Mouse (Mus musculus) brain, adult 2 months (tissue): ENCODE data around the gene Zfp668.
A peak's percentile ranks its signal among the peaks of the same experiment; 100 is the strongest.
"Not testable (repeated sequence)": the region's sequence is repeated elsewhere in the genome, so short reads cannot be mapped to it uniquely, and the experiment has no call there.

ENCODE experiments used
- DNase-seq: peaks from one replicate; pipeline ENCODE4 v3.0.0; 2011; ENCODE audit warnings: low read depth, low spot score

Gene Zfp668

DNA sequence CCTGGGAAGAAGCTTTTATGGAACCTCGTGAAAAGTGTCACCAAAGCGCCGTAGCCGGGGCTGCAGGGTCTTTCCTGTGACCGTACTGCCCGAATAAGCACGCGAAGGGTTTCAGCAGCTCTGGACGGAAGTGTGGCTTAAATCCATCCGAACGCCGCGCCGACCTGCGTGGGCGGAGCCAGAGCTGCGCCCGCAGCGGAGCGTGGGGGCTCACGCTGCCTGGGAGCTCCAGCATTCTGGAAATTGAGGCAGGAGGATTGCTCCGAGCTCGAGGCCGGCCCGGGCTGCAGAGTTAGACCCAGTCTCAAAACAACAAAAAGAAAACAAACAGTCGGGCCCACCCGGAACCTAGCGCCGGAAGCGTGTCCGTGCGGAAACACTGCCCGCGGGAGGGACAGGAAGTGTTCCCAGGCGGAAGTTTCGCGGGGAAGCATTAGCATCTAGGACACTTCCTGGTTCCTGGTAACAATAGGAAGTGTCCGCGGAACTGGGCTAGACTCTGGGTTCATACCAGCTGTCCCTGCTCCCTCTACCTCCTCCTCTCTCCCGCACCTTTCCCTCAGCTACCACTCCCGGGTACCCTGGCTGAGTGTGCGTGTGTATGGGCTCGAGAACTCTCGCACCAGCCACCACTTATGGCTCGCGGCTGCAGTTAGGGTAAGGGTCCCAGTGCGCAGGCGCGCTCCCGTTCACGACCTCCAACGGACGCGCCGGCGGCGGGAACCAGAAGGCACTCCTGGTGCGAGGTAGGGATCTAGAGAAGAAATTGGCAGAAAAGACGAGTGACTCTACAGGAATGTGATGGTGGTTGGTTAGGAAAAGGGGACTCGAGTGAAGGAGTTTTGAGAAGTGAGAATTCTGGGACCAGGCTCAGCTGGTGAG, at the start of gene Zfp668:
TSS of gene Zfp668 (minus strand) at position 362 of the 882 bp plus-strand sequence.
- peak; percentile 99 for DNase-seq

DNA sequence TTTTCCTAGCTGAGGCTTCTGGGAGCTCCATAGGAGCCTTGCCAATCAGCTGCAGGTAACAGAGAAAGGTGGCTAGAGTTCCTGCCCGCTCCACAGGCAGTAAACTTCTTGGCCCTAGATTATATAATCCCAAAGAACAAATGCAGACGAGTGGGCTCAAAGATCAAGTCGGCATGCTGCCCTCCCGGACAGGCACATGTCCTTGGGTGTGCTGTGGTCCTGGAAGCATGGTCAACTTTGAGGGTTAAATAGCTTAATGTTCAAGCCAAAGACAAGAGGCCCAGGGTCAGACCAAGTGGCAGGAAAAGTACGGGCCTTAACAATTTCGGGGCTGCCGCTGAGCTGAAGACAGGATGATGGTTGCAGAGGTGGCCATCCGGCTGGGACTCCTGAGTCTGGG, 49.4 kb upstream of the Zfp668 start:
- no peak for DNase-seq

DNA sequence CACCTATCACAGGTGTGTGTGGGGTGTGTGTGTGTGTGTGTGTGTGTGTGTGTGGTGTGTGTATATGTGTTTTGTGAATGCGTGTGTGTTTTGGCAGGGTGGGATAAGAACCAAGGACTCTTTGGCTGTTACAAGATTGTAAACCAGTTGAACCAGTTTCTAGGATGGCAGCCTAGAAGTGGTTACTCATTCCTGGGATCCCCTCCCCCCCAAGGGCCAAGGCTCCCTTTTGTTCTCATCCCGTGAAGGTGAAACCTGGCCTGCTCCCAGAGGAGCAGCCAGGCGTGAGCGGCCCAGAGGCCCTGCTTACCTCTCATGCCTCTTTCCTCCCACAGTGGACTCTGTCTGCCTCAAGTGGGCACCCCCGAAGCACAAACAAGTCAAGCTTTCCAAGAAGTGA, 48.6 kb upstream of the Zfp668 start:
- no peak for DNase-seq

DNA sequence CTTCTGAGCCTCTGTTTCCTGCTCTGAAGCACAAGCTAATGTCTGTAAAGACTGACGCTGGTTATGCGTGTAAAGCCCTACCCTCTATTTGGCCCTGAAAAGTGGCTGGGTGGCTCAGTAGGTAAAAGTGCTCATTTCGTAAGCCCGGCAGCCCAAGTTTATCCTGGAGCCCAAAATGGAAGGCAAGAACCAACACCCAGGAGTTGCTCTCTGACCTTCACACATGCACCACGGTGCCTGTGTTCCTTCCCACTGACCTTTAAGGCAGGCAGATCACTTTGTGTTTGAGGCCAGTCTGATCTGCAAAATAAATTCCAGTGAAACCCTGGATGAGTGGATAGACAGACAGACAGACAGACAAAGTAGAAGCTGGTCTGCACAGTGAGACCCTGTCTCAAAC, 47.1 kb upstream of the Zfp668 start:
- DNase-seq, result no peak

DNA sequence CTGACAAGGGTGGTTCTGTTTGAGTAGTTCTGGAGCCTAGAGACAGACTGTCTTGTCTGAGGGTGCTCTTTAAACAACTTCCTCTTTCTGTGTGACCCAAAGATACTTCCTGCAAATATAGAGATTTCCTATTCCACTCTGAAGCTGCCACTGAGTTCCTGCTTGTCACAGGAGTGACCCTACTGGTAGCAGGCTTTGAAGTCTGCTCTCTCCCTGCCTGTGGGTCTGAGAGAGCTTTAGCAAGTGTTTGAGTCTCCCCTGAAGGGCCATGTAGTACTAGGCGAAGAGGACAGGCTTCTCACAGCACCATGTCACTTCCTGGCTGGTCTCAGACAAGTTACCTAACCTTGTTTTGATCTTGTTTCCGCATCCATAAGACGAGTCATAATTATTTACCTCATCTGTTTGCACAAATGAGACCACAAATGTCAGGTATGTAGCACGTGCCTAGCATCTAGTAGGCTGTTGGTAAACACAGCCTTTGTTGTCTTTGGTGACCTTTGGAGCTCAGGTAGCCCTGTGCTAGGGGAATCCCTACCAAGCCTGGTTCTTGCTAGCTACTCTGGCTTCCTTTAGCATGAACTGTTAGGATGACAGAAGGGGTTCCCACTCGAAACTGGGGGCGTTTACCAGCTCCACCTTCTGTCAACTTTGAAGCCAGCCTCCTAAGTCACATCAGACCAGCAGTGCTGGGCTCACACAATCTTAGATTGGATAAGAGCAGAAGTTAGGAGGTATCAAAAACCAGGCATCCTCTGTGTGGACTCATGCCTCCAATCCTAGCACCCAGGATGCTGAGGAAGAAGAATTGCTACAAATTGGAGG, 46.0 kb upstream of the Zfp668 start:
- DNase-seq, result peak; percentile 61

DNA sequence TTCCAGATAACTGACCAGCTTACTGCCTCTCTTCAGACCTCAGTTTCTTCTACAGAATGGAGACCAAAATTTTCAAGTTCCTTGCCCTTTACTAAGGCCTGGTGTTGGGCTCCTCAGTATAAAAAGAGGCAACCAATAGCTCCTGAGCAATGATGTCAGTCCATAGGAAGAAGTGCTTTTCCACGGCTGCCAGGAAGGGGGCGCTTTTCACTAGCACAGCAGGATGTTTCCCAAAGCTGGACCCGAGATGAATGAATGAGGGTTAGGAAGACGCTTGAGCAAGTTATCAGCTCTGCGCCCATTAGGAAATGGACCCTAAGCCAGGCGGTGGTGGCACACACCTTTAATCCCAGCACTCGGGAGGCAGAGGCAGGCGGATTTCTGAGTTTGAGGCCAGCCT, 44.9 kb upstream of the Zfp668 start:
- DNase-seq, result peak; percentile 45

- DNase-seq, result no peak
Observed at GRCm38 (mm10) chr7:127919290-127919689, 42.7 kb upstream of the Zfp668 start.

DNA sequence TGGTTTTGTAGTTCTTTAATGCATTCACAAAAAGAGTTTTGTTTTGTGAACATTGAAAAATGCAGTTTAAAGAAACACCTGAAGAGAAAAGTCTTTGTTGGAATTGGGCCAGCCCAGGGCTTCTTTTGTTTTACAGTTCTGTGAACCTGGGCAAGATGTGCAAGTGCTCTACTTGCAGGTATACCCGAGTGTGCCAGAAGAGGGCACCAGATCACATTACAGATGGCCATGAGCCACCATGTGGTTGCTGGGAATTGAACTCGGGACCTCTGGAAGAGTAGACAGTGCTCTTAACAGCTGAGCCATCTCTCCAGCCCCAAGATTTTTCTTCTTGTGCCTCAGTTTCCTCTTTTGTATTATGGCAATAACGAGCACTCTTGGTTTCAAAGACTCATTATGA, 41.6 kb upstream of the Zfp668 start:
- peak; percentile 63 for DNase-seq

DNA sequence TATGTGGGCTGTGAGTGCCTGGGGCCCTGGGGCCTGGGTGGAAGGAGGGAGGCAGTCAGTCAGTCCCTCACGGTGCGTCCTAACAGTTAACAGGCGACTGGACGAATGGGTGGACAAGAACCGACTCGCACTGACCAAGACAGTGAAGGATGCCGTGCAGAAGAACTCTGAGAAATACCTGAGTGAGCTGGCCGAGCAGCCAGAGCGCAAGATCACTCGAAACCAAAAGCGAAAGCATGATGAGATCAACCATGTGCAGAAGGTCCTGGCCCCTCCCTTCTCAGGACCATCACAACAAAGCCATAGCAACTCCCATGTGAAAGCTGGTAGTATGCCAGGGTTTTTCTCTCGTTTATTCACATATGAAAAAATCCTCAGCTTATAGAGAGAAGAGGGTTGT, 38.7 kb upstream of the Zfp668 start:
- DNase-seq, result no peak

GRCm38 (mm10) chr7:127912938-127913337, 36.3 kb upstream of the Zfp668 start:
- no peak for DNase-seq

DNA sequence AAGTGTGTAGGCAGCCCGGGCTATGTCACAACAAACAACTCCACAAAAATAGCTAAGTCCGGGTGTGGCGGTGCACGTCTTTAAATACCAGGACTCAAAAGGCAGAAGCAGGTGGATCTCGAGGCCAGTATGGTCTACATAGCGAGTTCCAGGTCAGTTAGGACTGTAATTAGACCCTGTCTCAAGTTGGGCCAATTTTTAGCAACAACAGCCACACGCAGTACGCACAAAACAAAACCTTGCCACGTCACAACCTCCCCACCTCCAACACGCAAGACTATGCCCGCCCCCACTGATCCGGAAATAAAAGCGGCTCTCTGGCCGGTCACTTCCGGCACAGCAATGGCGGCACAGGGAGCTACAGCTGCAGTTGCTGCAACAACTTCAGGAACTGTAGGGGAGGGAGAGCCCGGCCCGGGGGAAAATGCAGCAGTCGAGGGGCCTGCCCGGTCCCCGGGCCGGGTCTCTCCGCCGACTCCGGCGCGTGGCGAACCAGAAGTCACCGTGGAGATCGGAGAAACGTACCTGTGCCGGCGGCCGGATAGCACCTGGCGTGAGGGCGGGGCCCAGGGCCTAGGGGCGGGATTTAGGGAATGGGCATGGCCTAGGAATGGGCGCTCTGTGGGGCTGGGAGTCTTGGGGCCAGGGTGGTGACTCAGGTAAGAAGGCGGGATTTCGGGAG, 35.7 kb upstream of the Zfp668 start, which contains the start of gene Kat8:
TSS of gene Kat8 (plus strand) at position 327 of the 682 bp plus-strand sequence.
- peak; percentile 98 for DNase-seq

- DNase-seq, result no peak
Observed at GRCm38 (mm10) chr7:127908656-127909055, 32.0 kb upstream of the Zfp668 start.

DNA sequence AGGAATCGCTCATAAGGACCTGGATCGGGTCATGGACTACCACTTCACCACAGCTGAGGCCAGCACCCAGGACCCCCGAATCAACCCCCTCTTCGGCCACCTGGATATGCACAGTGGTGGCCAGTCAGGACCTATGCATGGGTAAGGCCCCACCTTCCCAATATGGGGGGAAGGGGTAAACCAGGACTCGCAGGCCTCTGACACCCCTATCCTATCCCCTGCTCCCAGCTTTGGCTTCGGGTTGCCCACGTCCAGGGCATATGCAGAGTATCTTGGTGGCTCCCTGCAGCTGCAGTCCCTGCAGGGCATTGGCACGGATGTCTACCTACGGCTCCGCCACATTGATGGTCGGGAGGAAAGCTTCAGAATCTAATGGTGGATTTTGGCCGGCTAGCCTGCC, 31.3 kb upstream of the Zfp668 start:
- no peak for DNase-seq

DNA sequence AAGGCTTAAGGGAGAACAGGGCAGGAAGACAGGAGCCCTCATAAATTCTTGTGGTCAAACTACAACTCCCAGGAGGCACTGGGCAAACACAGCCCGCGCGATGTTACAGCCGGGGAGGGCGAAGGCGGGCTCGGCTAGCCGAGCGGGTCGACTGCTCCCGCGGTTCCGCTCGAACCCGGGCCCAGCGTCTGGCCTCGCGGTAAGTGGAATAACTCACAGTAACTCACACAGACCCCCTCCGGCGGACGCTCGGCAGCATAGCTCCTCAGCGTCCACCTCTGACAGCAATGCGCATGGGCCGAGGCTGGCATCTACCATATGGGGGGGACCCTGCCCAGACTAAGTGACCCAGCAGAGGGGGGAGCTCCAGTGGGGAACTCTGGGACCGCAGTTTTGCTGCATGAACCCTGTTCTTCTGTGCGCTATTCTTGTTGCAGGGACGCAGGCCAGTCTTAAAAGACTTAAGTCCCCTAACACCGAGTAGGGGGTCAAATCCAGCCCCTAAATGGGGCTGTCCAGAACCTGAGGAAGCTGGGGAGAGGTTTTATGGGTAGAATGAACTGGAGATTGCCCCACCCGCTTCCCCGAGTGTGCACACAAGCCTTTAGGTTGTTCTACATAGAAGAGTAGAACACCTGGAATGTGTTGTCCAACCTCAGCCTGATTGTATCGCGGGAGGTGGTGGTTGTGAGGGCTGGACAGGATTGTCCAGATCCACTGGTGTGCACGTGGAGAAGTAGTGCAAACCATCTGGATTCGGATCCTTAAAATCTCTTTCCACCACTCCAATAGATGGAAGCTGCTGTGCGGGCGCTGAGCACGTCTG, 27.6 kb upstream of the Zfp668 start, which contains the start of gene Bckdk:
TSS of gene Bckdk (plus strand) at position 112 of the 826 bp plus-strand sequence.
- peak; percentile 89 for DNase-seq

DNA sequence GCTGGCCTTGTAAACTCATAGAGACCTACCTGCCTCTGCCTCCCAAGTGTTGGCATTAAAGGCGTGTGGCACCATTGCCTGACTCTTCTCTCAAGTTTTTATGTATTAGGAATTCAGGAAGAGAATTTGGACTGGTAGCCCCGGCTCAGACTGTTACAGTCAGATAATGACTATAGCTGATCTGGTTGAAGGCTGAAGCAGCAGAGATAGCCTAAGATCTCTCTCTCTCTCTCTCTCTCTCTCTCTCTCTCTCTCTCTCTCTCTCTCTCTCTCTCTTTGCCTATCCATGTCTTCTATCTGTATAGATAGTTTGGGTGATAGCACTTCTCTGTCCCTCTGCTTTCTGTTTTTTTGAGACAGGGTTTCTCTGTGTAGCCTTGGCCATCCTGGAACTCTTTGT, 25.1 kb upstream of the Zfp668 start:
- DNase-seq, result no peak

DNA sequence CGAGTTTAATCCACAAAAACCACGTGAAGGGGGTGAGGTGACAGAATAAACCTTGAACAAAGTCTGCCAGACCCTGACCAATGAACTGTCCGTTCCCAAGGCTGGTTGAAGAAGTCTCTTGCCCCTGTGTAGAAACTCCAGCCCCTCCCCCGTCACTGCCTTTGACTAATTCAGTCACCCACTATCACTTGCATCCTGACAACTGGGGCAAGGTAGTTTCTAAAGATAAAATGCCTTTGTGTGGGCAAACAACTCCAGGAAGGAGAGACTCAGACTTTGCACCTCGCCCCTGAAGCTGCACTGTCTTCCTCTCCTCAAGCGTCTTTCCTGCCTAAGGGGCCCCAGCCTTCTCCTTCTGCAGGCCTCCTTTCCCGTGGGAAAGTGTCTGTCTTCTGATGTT, 23.4 kb upstream of the Zfp668 start:
- DNase-seq, result peak; percentile 31

DNA sequence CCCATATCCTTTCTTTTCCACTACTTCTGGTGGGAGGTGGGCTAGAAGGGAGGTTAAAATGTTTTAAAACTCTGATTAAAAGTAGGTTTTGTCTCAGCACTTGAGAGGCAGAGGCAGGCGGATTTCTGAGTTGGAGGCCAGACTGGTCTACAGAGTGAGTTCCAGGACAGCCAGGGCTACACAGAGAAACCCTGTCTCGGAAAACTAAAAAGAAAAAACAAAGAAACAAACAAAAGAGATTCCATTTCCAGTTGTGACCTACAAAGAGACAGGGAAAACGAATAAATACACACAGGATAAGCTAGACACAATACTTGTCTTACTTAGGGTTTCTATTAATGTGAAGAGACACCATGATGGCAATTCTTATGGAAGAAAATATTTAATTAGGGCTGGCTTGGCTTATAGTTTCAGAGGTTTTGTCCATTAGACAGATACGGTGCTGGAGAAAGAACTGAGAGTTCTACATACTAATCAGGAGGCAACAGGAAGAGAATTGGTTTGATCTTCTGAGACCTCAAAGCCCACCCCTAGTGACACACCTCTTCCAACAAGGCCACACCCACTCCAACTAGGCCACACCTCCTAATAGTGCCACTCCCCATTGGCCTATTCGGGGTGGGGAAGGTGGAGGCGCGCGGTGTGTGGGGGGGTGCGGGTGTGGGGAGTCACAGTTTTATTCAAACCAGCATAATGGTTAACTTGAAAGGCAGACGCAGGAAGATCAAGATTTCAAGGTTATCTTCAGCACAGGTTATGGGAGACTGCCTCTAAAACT, 21.7 kb upstream of the Zfp668 start:
- no peak for DNase-seq

GRCm38 (mm10) chr7:127897542-127897941, 20.9 kb upstream of the Zfp668 start:
- no peak for DNase-seq

GRCm38 (mm10) chr7:127896384-127896783, 19.8 kb upstream of the Zfp668 start:
- peak; percentile 63 for DNase-seq

DNA sequence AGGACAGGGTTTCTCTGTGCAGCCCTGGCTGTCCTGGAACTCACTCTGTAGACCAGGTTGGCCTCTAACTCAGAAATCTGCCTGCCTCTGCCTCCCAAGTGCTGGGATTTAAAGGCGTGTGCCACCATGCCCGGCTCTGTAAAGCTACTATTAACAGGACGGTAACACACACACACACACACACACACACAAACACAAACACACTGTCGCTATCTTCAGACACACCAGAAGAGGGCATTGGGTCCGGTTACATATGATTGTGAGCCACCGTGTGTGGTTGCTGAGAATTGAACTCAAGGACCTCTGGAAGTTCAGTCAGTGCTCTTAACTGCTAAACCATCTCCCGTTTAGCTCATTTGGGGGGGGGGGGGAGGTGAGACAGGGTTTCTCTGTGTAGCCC, 19.3 kb upstream of the Zfp668 start:
- DNase-seq, result not testable (repeated sequence)
